Mouse (Mus musculus) embryonic facial prominence, embryonic 14.5 days (tissue): ENCODE data around the gene Ephb3. TPM values are rescaled to one million over a fixed set of nuclear protein-coding genes. Genes with fewer than 3 reads are reported as not detected.

Source experiments
- ATAC-seq: fragments of 200-750 bp; cut with Nextera tagmentation; 2 replicates; pipeline ENCODE4 v1.8.0; 2017; ENCODE audit warnings: low read depth, moderate number of reproducible peaks, moderate TSS enrichment
- DNase-seq: peaks from one replicate; pipeline ENCODE4 v3.0.0-alpha.2; 2015; ENCODE audit warnings: low spot score
- H3K27ac ChIP-seq: fragments of 300-500 bp; sonication (generic); replicated peaks from 2 replicates; pipeline ENCODE4 v1.5.1; 2014; ENCODE audit warnings: low read depth, mild to moderate bottlenecking, low read length, moderate library complexity
- H3K27me3 ChIP-seq: fragments of 300-500 bp; sonication (generic); replicated peaks from 2 replicates; pipeline ENCODE4 v1.6.1; 2014; ENCODE audit warnings: low read length; ENCODE audit not compliant: control insufficient read depth, insufficient read depth
- H3K36me3 ChIP-seq: fragments of 300-500 bp; sonication (generic); 2 replicates; pipeline ENCODE4 v1.6.1; 2014; ENCODE audit warnings: low read length, mixed read lengths; ENCODE audit not compliant: control insufficient read depth, insufficient read depth
- H3K4me1 ChIP-seq: fragments of 300-500 bp; sonication (generic); 2 replicates; pipeline ENCODE4 v1.6.1; 2014; ENCODE audit warnings: antibody characterized with exemption, low read length; ENCODE audit not compliant: control insufficient read depth, insufficient read depth
- H3K4me2 ChIP-seq: fragments of 300-500 bp; sonication (generic); 2 replicates; pipeline ENCODE4 v1.6.1; 2014; ENCODE audit warnings: low read depth, mild to moderate bottlenecking, low read length, moderate library complexity, mixed read lengths
- H3K4me3 ChIP-seq: fragments of 300-500 bp; sonication (generic); 2 replicates; pipeline ENCODE4 v1.5.1; 2014; ENCODE audit warnings: low read depth, mild to moderate bottlenecking, low read length
- H3K9ac ChIP-seq: fragments of 300-500 bp; sonication (generic); 2 replicates; pipeline ENCODE4 v1.6.1; 2014; ENCODE audit warnings: low read depth, mild to moderate bottlenecking, low read length, moderate library complexity, mixed read lengths
- H3K9me3 ChIP-seq: fragments of 300-500 bp; sonication (generic); 2 replicates; pipeline ENCODE4 v1.6.1; 2016; ENCODE audit warnings: low read length; ENCODE audit not compliant: control insufficient read depth
- WGBS: fragments of 180-500 bp; shearing (Covaris S2); extraction: QIAGEN DNeasy Blood & Tissue Kit; methylation state at CpG from one replicate; pipeline ENCODE4 v1.1.7; 2014; 5-methylcytosine and 5-hydroxymethylcytosine counted together
- polyA plus RNA-seq: library from polyadenylated mRNA; unstranded; fragments of >200 nt; fragmentation: Nextera tagmentation; extraction: Ambion mirVana; gene quantifications from 2 replicates; pipeline ENCODE4 v1.2.1, GENCODE M21; 2014

Gene Ephb3
- polyA plus RNA-seq, 1 experiment from 2014 or later: 28.4 TPM

DNA sequence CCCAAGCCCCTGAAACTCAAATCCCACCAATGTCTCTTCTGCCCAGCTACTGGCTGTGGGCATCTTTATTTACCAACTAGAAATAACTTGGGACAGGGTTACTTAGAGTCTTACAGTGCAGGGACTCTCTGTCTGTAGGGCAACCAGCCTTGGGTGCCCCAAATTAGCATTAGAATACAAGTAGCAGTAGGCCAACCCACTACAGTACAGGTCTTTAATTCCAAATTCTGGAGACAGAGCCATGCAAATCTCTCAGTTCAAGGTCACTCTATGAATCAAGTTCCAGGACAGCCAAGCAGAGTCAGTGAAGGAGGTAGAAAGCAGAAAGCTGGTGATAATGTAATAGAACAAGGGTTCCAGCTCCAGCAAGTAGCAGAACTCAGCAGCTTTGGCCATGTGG lies 19.9 kb upstream of the Ephb3 start:
- H3K27me3 ChIP-seq: no peaks in the 10 kb centered on the region
- no peak overlapping the region for H3K27ac ChIP-seq
- no peak for DNase-seq
- H3K4me3 ChIP-seq: no peak overlapping the region
- H3K36me3 ChIP-seq: no peaks in the 10 kb centered on the region
- no peak for ATAC-seq
- no peak overlapping the region for H3K4me2 ChIP-seq
- H3K9ac ChIP-seq: no peak overlapping the region
- no peaks in the 10 kb centered on the region for H3K9me3 ChIP-seq
- H3K4me1 ChIP-seq: no peaks in the 10 kb centered on the region

DNA sequence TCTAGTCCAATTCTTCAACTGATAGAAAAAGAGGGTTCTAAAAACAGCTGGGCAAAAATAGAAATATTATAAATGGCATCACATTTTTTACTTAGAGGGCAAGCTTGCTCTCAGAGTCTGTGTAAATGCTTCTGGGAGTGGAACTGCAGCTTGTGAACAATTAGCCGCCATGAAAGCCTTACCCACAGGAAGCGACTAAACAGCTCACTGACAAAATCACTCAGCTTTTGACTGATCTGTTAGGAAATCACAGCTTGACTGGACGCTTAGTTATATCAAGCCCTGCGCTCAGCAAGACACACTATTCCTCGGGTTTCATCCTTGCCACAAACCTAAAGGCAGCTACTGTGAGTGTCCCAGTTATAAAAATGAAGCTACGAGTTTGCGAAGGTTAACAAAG lies 17.0 kb upstream of the Ephb3 start:
- no peaks in the 10 kb centered on the region for H3K4me1 ChIP-seq
- ATAC-seq (no peak), DNase-seq (no peak)
- H3K36me3 ChIP-seq: no peaks in the 10 kb centered on the region
- H3K9me3 ChIP-seq: no peaks in the 10 kb centered on the region
- H3K4me3 ChIP-seq: no peak overlapping the region
- no peaks in the 10 kb centered on the region for H3K27me3 ChIP-seq
- no peak overlapping the region for H3K27ac ChIP-seq
- WGBS: 29% methylated on average over 7 of the region's 7 CpGs
- no peak overlapping the region for H3K4me2 ChIP-seq
- 0 out of 2 replicates have a peak overlapping the region, but pooled peaks have one; percentile 14 for H3K9ac ChIP-seq

GRCm38 (mm10) chr16:21188345-21188744 lies 16.2 kb upstream of the Ephb3 start:
- H3K4me2 ChIP-seq: no peak overlapping the region
- no peaks in the 10 kb centered on the region for H3K27me3 ChIP-seq
- H3K27ac ChIP-seq: no peak overlapping the region
- DNase-seq: no peak
- no peaks in the 10 kb centered on the region for H3K9me3 ChIP-seq
- no peaks in the 10 kb centered on the region for H3K4me1 ChIP-seq
- no peaks in the 10 kb centered on the region for H3K36me3 ChIP-seq
- WGBS: 71% methylated on average over 3 of the region's 3 CpGs
- H3K9ac ChIP-seq: no peak overlapping the region
- no peak overlapping the region for H3K4me3 ChIP-seq
- ATAC-seq: no peak

DNA sequence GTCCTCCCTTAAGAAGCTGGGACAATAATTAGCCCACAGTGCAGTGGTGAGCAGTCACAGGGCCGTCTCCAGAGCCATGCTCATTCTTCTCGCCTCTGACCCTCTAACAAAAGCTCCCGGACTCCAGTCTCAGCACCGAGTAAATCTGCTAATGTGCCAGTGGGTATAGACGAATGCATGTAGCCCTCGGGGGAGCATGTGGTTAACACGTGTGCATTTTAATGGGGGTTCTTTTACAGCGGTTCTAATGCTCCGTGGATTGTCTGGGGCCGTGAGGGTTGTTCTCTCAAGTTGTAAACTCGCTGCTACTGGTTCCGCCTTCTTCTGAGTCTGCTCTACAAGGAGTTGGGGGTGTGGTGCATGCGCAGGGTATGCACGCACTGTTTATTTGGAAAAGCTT lies 13.0 kb upstream of the Ephb3 start:
- ATAC-seq (no peak), DNase-seq (no peak)
- H3K4me2 ChIP-seq: no peak overlapping the region
- no peaks in the 10 kb centered on the region for H3K4me1 ChIP-seq
- 50% methylated on average over 14 of the region's 14 CpGs for WGBS
- H3K9me3 ChIP-seq: no peaks in the 10 kb centered on the region
- no peaks in the 10 kb centered on the region for H3K27me3 ChIP-seq
- H3K4me3 ChIP-seq: no peak overlapping the region
- no peaks in the 10 kb centered on the region for H3K36me3 ChIP-seq
- no peak overlapping the region for H3K27ac ChIP-seq
- no peak overlapping the region for H3K9ac ChIP-seq

DNA sequence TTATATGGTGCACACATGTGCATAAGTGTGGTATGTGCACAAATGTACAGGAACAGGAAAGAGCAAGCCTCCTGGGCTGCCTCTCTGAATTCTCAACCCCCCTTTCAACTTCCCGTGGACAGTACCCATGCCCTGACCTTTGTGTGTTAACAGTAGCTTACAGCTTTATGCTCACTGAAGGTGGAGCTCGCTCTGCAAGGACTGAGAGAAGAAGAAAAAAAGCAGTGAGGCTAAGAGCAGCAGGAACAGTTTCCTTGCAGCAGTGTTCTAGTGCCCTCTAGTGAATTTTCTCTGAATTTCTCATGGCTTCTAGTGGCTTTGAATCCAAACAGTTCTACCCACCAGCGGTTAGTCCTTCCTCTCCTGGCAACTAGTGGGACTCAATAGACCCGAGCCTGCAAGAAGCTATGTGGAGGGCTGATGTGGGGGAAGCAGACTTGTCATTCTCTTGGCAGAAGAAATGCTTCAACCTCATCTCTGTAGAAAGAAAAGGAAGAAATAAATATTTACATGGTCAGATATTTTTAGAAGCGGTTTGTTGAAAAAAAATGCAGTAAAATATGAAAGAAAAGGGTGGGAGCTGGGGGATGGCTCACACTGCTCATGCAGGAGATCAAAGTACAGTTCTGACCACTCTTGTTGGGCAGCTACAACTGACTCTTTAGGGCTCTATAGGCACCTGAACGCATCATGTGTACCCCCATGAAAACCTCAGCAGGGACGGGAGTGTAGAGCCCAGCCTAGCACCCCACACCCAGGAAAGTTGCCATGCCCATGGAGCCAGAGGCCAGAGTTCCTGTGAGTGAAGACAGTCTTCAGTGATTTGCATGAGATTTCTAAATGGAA lies 11.8 kb upstream of the Ephb3 start:
- Histone ChIP-seq H3K27ac (no peak overlapping the region), H3K9ac (no peak overlapping the region), H3K4me3 (no peak overlapping the region), H3K36me3 (no peaks in the 10 kb centered on the region), H3K4me2 (no peak overlapping the region), H3K4me1 (no peaks in the 10 kb centered on the region), H3K9me3 (no peaks in the 10 kb centered on the region), H3K27me3 (no peaks in the 10 kb centered on the region)
- peak; percentile 89 for DNase-seq
- WGBS: 33% methylated on average over 7 of the region's 7 CpGs
- peak; percentile 55; the same call in 1 of the 2 replicates for ATAC-seq

DNA sequence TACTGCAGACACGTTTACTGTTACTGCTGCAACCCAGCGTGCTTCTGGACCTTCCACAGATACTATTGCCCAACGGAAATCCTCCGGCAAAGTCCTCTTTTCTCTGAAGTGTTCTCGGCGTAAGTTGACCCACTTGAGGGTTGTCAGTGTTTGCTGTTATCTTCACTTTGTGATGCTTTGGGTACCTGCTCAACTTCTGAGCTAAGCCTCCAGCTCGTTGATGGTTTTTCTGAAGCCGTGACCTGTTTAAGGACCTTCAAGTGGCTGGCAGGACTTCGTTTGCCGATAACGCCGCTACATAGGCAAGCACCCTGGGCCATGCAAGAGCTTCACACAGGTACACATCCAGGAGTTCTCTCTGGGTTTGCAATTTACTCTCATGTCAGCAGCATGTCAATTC lies 10.4 kb upstream of the Ephb3 start:
- WGBS: 82% methylated on average over 12 of the region's 12 CpGs

DNA sequence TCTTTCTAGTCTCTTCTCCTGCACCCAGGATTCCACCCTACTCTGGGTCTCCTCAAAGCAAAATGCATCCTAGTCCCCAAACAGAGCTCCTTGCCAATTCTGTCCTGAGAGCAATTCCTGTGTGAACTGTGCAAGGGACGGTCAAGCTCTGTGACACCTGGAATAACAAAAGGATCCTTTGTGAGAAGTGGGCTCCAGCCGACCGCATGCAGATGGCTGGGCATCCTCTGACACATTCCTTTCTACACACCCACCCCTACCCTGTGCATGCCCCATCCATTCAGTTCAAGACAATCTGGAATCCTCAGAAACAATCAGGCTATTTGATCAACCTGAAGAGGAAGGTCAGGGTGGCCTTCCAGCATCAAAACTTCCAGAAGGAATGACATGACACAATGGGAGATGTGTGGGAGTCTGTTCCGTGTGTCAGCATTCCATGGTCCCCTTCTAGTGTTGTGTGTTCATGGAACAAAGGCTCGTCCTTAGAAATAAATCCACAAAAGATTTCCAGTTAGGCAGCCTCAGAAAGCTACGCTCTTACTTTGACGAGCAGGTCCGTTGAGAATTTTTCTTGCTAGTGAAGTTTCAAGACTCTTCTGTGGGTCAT lies 9.2 kb upstream of the Ephb3 start:
- H3K36me3 ChIP-seq: no peaks in the 10 kb centered on the region
- no peaks in the 10 kb centered on the region for H3K9me3 ChIP-seq
- no peaks in the 10 kb centered on the region for H3K4me1 ChIP-seq
- H3K9ac ChIP-seq: no peak overlapping the region
- H3K27ac ChIP-seq: no peak overlapping the region
- DNase-seq (no peak), ATAC-seq (no peak)
- no peaks in the 10 kb centered on the region for H3K27me3 ChIP-seq
- H3K4me2 ChIP-seq: no peak overlapping the region
- 53% methylated on average over 8 of the region's 8 CpGs for WGBS
- H3K4me3 ChIP-seq: no peak overlapping the region

More for the DNA sequence above, 10.4 kb upstream of the Ephb3 start:
- Histone ChIP-seq H3K9ac (no peak overlapping the region), H3K9me3 (no peaks in the 10 kb centered on the region), H3K4me1 (no peaks in the 10 kb centered on the region), H3K4me3 (no peak overlapping the region), H3K27me3 (no peaks in the 10 kb centered on the region), H3K4me2 (no peak overlapping the region), H3K27ac (no peak overlapping the region), H3K36me3 (no peaks in the 10 kb centered on the region)
- DNase-seq (no peak), ATAC-seq (no peak)

DNA sequence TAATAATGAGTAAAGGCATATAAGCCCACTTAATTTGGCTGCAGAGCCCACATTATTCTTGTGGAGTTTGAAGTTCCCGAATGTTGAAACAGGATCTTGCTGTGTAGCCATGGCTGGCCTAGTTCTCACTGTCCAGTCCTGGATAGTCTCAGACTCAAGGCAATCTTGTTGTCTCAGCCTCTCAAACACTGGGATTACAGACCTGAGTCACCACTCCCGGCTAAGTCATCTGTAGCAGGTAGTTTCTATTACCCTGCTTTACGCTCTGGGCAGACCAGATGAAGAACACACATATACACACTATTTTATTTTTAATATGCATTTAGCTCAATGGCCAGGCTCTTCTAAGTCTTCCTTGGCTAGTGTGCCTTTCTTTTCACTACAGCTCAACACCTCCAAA lies 8.0 kb upstream of the Ephb3 start:
- no peak overlapping the region for H3K27ac ChIP-seq
- no peaks in the 10 kb centered on the region for H3K36me3 ChIP-seq
- no peak overlapping the region for H3K9ac ChIP-seq
- no peaks in the 10 kb centered on the region for H3K9me3 ChIP-seq
- ATAC-seq (no peak), DNase-seq (no peak)
- WGBS: 90% methylated on average over 3 of the region's 3 CpGs
- H3K4me2 ChIP-seq: no peak overlapping the region
- no peak overlapping the region for H3K4me3 ChIP-seq
- no peaks in the 10 kb centered on the region for H3K27me3 ChIP-seq
- H3K4me1 ChIP-seq: no peaks in the 10 kb centered on the region

DNA sequence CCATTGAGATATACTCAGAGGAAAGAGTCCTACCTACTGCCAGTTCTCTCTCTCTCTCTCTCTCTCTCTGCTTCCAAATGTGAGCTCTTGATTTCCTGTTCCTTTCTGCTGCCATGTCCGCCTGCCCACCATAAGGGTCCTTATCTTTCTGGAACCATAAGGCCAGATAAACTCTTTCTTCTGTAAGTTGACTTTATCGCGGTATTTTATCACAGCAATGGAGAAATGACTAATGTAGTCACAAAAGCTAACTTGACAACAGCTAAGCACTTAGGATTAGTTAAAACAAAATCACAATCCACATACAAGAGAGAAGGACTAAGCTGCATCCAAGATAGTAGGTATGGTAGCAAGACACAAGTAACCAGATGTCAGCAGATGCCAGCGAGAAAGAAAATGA lies 7.0 kb upstream of the Ephb3 start:
- no peaks in the 10 kb centered on the region for H3K4me1 ChIP-seq
- H3K27ac ChIP-seq: no peak overlapping the region
- no peak overlapping the region for H3K4me3 ChIP-seq
- H3K27me3 ChIP-seq: no peaks in the 10 kb centered on the region
- no peak overlapping the region for H3K4me2 ChIP-seq
- no peak overlapping the region for H3K9ac ChIP-seq
- WGBS: 87% methylated on average over 4 of the region's 4 CpGs
- H3K9me3 ChIP-seq: no peaks in the 10 kb centered on the region
- no peak for DNase-seq
- no peaks in the 10 kb centered on the region for H3K36me3 ChIP-seq
- no peak for ATAC-seq
